Mouse (Mus musculus): Measurements from ENCODE around the gene Hhipl1.

Hhipl1 gene

GRCm38 (mm10) chr12:108305812-108306794 is at the start of gene Hhipl1:
Gene Hhipl1, plus strand, starts transcription at chr12:108306270.
- H3K36me3 ChIP-seq (ENCODE audit: control insufficient read depth, insufficient read depth, low read length, poor library complexity, severe bottlenecking), result no peaks in the 10 kb centered on the region
- no peak for DNase-seq (ENCODE audit: low read depth, low spot score)
- H3K27me3 ChIP-seq (ENCODE audit: control insufficient read depth, insufficient read depth, low read length, poor library complexity, severe bottlenecking), result no peaks in the 10 kb centered on the region; the same call in 1 of the 2 replicates

GRCm38 (mm10) chr12:108256734-108257133 is 49.3 kb upstream of the Hhipl1 start:
- H3K36me3 ChIP-seq (ENCODE audit: control insufficient read depth, insufficient read depth, low read length, poor library complexity, severe bottlenecking), result no peaks in the 10 kb centered on the region
- no peaks in the 10 kb centered on the region for H3K27me3 ChIP-seq (ENCODE audit: control insufficient read depth, insufficient read depth, low read length, poor library complexity, severe bottlenecking)
- no peak for DNase-seq (ENCODE audit: low read depth, low spot score)

- H3K27me3 ChIP-seq (ENCODE audit: control insufficient read depth, insufficient read depth, low read length, poor library complexity, severe bottlenecking), result no peaks in the 10 kb centered on the region
- H3K36me3 ChIP-seq (ENCODE audit: control insufficient read depth, insufficient read depth, low read length, poor library complexity, severe bottlenecking), result no peaks in the 10 kb centered on the region
- DNase-seq (ENCODE audit: low read depth, low spot score), result no peak
Observed at GRCm38 (mm10) chr12:108259322-108260049, 46.6 kb upstream of the Hhipl1 start.

- Histone ChIP-seq H3K27me3 (ENCODE audit: control insufficient read depth, insufficient read depth, low read length, poor library complexity, severe bottlenecking) (no peaks in the 10 kb centered on the region), H3K36me3 (ENCODE audit: control insufficient read depth, insufficient read depth, low read length, poor library complexity, severe bottlenecking) (no peaks in the 10 kb centered on the region)
- DNase-seq (ENCODE audit: low read depth, low spot score), result no peak
Observed at GRCm38 (mm10) chr12:108260950-108261349, 45.1 kb upstream of the Hhipl1 start.

- Histone ChIP-seq H3K27me3 (ENCODE audit: control insufficient read depth, insufficient read depth, low read length, poor library complexity, severe bottlenecking) (no peaks in the 10 kb centered on the region), H3K36me3 (ENCODE audit: control insufficient read depth, insufficient read depth, low read length, poor library complexity, severe bottlenecking) (no peaks in the 10 kb centered on the region)
- no peak for DNase-seq (ENCODE audit: low read depth, low spot score)
Observed at GRCm38 (mm10) chr12:108264918-108265317, 41.2 kb upstream of the Hhipl1 start.

- DNase-seq (ENCODE audit: low read depth, low spot score), result no peak
- H3K36me3 ChIP-seq (ENCODE audit: control insufficient read depth, insufficient read depth, low read length, poor library complexity, severe bottlenecking), result no peaks in the 10 kb centered on the region
- H3K27me3 ChIP-seq (ENCODE audit: control insufficient read depth, insufficient read depth, low read length, poor library complexity, severe bottlenecking), result no peaks in the 10 kb centered on the region
Observed at GRCm38 (mm10) chr12:108265831-108266619, 40.0 kb upstream of the Hhipl1 start.

- no peaks in the 10 kb centered on the region for H3K27me3 ChIP-seq (ENCODE audit: control insufficient read depth, insufficient read depth, low read length, poor library complexity, severe bottlenecking)
- DNase-seq (ENCODE audit: low read depth, low spot score), result no peak
Observed at GRCm38 (mm10) chr12:108267653-108268052, 38.4 kb upstream of the Hhipl1 start.

GRCm38 (mm10) chr12:108268970-108269369 is 37.1 kb upstream of the Hhipl1 start:
- Histone ChIP-seq H3K27me3 (ENCODE audit: control insufficient read depth, insufficient read depth, low read length, poor library complexity, severe bottlenecking) (no peaks in the 10 kb centered on the region), H3K36me3 (ENCODE audit: control insufficient read depth, insufficient read depth, low read length, poor library complexity, severe bottlenecking) (no peaks in the 10 kb centered on the region)
- DNase-seq (ENCODE audit: low read depth, low spot score), result no peak

More at GRCm38 (mm10) chr12:108267653-108268052, 38.4 kb upstream of the Hhipl1 start:
- H3K36me3 ChIP-seq (ENCODE audit: control insufficient read depth, insufficient read depth, low read length, poor library complexity, severe bottlenecking), result no peaks in the 10 kb centered on the region

- Histone ChIP-seq H3K36me3 (ENCODE audit: control insufficient read depth, insufficient read depth, low read length, poor library complexity, severe bottlenecking) (no peaks in the 10 kb centered on the region), H3K27me3 (ENCODE audit: control insufficient read depth, insufficient read depth, low read length, poor library complexity, severe bottlenecking) (no peaks in the 10 kb centered on the region)
- DNase-seq (ENCODE audit: low read depth, low spot score), result no peak
Observed at GRCm38 (mm10) chr12:108269699-108270098, 36.4 kb upstream of the Hhipl1 start.

GRCm38 (mm10) chr12:108270240-108270919 is 35.7 kb upstream of the Hhipl1 start:
- no peak for DNase-seq (ENCODE audit: low read depth, low spot score)
- Histone ChIP-seq H3K27me3 (ENCODE audit: control insufficient read depth, insufficient read depth, low read length, poor library complexity, severe bottlenecking) (no peaks in the 10 kb centered on the region), H3K36me3 (ENCODE audit: control insufficient read depth, insufficient read depth, low read length, poor library complexity, severe bottlenecking) (no peaks in the 10 kb centered on the region)

GRCm38 (mm10) chr12:108271351-108272142 is 34.5 kb upstream of the Hhipl1 start:
- DNase-seq (ENCODE audit: low read depth, low spot score), result no peak
- Histone ChIP-seq H3K36me3 (ENCODE audit: control insufficient read depth, insufficient read depth, low read length, poor library complexity, severe bottlenecking) (no peaks in the 10 kb centered on the region), H3K27me3 (ENCODE audit: control insufficient read depth, insufficient read depth, low read length, poor library complexity, severe bottlenecking) (no peaks in the 10 kb centered on the region)

GRCm38 (mm10) chr12:108272143-108272635 is 33.9 kb upstream of the Hhipl1 start:
- H3K36me3 ChIP-seq (ENCODE audit: control insufficient read depth, insufficient read depth, low read length, poor library complexity, severe bottlenecking), result no peaks in the 10 kb centered on the region
- no peaks in the 10 kb centered on the region for H3K27me3 ChIP-seq (ENCODE audit: control insufficient read depth, insufficient read depth, low read length, poor library complexity, severe bottlenecking)
- no peak for DNase-seq (ENCODE audit: low read depth, low spot score)

Data from splenic B cell, adult 2 months (primary cell).